Mouse (Mus musculus) left cerebral cortex, postnatal 25 days (tissue): ENCODE data around the gene Nudt2. TPM values are rescaled to one million over a fixed set of nuclear protein-coding genes. Genes with fewer than 3 reads are reported as not detected.
"Not testable (repeated sequence)": the region's sequence is repeated elsewhere in the genome, so short reads cannot be mapped to it uniquely, and the experiment has no call there.

Experiments
- DNase-seq, 2 experiments: peaks; one replicate each; pipeline ENCODE4 v3.0.0; 2022; ENCODE audit warnings: low spot score in 2 of 2, mixed read lengths in 1 of 2
- intact Hi-C: fragments of 180-260 bp; cut with DNase I; formaldehyde crosslinking; loops from one replicate; pipeline ENCODE4 v1.15.1; 2025
- total RNA-seq, 2 experiments: library from RNA; stranded (reverse); gene quantifications; 2 replicates each; pipeline ENCODE4 v1.2.3; 2021

The Nudt2 gene
- total RNA-seq = 10 to 100 TPM; 24.7 to 26.4 TPM

GRCm38 (mm10) chr4:41464345-41465286 is at the start of gene Nudt2, which contains the start of gene Kif24:
Nudt2 (plus strand) TSS chr4:41465151.
Kif24 (minus strand) TSS chr4:41464887.
- intact Hi-C loops = no loop called here

GRCm38 (mm10) chr4:41416966-41417365 is 48.0 kb upstream of the Nudt2 start:
- intact Hi-C loops = no loop called here
- DNase-seq = no peak

More at GRCm38 (mm10) chr4:41464345-41465286, at the start of gene Nudt2, which contains the start of gene Kif24:
- peak; percentile 97 to 100 for DNase-seq

GRCm38 (mm10) chr4:41438931-41439330 is 26.0 kb upstream of the Nudt2 start:
- intact Hi-C loops = no loop called here
- DNase-seq = no peak

GRCm38 (mm10) chr4:41442790-41443302 is 22.1 kb upstream of the Nudt2 start:
- intact Hi-C loops = no loop called here
- DNase-seq = no peak

DNA sequence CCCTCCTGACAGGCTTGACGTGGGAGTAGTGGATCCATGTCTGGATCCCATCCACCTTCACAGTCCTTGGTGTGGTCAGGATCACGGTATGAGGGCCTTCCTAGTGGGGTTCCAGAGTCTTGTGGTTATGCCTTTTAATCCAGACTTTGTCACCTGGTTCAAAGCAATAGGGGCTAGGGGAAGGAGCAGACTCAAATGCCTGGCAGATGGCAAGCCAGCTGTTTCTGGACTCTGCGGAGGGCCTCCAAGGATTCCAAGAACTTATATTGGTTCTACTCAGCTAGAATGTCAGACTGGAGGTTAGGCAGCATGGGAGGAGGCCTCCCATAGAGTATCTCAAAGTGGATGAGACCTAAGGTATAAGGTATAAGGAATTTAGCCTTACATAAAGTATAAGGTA is 17.4 kb upstream of the Nudt2 start:
- DNase-seq = no peak
- intact Hi-C loops = no loop called here

- DNase-seq = no peak
These were observed 4.3 kb upstream of the Nudt2 start for GRCm38 (mm10) chr4:41460690-41461089.

DNA sequence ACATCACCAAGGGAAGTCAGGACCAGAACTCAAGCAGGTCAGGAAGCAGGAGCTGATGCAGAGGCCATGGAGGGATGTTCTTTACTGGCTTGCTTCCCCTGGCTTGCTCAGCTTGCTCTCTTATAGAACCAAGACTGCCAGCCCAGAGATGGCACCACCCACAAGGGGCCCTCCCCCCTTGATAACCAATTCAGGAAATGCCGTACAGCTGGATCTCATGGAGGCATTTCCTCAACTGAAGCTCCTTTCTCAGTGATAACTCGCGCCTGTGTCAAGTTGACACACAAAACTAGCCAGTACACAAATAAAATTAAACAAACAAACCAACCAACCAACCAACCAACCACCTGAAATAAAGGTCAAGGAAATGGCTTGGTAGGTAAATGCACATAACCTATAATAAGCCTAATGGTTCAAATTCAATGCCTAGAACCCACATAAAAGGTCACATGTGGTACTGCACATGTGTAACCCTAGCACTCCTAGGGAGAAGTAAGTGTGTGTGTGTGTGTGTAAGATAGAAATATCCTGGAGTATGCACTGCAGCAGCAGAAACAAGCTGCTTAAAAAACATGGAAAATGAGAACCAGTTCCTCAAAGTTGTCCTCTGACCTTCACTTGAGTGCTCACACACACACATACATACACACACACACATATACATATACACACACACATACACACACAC is 1.8 kb upstream of the Nudt2 start:
- DNase-seq, intact Hi-C loops: not testable (repeated sequence)

More at GRCm38 (mm10) chr4:41460690-41461089, 4.3 kb upstream of the Nudt2 start:
- intact Hi-C loops = no loop called here

DNA sequence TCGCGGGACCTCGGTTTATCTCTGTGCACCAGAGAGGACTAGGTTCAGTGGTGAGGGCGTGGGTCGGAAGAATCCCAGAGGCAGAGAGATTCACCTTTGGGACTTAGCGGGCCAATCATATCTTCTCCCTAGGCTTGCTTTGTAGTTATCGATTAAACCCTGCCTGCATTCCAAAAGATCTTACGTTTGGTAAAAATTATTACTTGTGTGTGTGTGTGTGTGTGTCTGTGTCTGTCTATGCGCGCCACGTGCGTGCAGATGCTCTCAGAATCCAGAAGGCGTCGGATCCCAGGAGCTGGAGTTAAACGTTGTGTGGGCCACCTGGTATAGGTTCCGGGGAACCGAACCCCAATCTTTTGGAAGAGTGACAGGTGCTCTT is 325 bp downstream of the Nudt2 start:
- intact Hi-C loops = no loop called here
- no peak for DNase-seq

DNA sequence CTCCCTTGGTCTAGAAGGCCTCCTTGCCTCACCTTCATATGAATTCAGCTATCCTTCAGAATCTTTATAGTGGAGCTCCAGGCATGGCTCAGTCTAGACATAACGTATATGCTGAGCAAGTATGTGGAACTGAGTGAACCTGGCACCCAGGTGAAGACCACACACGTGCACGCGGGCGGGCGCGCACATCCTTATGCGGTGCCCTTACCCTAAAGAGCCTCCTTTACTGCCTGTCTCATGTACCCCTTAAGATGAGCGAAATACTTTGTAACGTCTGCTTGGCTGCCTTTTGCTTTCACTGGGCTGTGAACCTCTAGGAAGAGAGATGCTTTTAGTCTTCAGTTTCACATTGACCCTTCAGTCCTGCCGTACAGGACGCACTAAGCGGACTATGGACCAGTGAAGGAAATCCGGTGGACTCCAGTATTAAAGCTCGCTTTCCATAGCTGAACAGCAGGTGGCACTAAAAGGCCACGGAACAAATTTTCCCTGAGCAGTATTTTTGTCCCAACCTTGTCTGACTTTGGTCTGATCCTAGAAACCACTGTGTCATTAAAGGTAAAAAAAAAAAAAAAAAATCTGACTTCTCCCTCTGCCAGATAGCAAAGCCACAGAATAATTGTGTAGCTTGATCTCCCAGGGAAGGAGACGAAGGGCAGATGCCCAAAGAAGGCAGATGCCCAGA is 3.6 kb downstream of the Nudt2 start:
- DNase-seq = peak; percentile 64 to 73
- intact Hi-C loops = loop anchor here (1.0 to 2.0 kb wide), 3 partner anchors 146 to 240 kb away; no protein-coding TSS in a partner anchor

DNA sequence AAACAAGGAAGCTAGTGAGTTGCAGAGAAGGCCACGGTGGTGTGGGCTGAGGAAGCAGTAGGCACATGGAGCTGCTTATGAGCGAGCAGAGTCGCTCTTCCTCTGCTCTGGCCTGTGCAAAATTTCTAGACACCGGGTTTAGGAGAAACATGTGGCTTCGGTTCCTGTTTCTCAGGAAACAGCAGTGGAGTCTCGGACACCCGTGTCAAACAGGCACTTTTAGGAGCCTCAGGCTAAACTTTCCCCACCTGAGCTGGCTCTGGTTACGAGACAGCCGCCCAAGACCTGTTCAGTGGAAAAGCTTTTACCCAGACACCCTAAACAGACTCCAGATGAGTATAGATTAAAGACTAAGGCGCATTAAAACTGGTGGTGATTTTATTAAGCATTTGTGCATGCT is 4.2 kb downstream of the Nudt2 start:
- DNase-seq = no peak
- intact Hi-C loops = loop anchor here (1.0 to 2.0 kb wide), 3 partner anchors 145 to 239 kb away; no protein-coding TSS in a partner anchor

DNA sequence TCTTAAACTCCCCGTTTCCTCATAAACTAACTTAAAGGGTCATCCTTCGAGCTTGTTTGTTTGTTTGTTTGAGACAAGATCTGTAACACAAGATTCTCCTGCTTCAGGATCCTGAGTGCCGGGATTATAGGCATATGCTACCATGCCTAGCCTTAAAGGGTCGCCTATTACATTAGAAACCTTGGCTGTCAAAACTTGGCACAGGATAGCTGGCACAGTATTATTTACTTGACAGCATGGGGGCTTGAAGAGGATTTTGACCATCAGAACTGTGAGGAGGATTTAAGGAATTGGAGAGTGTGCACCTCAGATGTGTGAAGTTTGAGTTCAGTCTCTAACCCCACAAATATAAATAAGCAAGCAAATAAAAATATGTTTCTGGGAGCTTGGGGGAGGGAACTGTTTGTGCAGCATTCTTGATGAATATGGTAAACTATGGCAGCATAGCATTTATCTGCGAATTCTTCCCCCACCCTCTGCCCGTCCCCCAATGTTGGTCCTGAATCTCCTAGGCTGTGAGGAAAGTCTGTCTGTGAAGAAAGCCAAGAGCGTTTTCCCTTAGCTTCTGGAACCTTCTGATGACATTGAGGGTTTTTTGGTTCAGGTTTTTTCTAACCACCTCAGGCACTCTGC is 5.2 kb downstream of the Nudt2 start:
- intact Hi-C loops = loop anchor here (2.0 kb wide), 3 partner anchors 37 to 99 kb away; partner anchors contain the start of genes Dnaic1 and Fam219a
- no peak for DNase-seq

- peak; percentile 65 to 89 for DNase-seq
- intact Hi-C loops = loop anchor here (2.0 kb wide), 3 partner anchors 36 to 98 kb away; partner anchors contain the start of genes Dnaic1 and Fam219a
These were observed 5.9 kb downstream of the Nudt2 start for GRCm38 (mm10) chr4:41470684-41471383.

- no peak for DNase-seq
- intact Hi-C loops = loop anchor here (2.0 kb wide), 3 partner anchors 35 to 97 kb away; partner anchors contain the start of genes Dnaic1 and Fam219a
These were observed 6.4 kb downstream of the Nudt2 start for GRCm38 (mm10) chr4:41471384-41471689.

- intact Hi-C loops = no loop called here
- DNase-seq = no peak
These were observed 12.8 kb downstream of the Nudt2 start for GRCm38 (mm10) chr4:41477648-41478160.

DNA sequence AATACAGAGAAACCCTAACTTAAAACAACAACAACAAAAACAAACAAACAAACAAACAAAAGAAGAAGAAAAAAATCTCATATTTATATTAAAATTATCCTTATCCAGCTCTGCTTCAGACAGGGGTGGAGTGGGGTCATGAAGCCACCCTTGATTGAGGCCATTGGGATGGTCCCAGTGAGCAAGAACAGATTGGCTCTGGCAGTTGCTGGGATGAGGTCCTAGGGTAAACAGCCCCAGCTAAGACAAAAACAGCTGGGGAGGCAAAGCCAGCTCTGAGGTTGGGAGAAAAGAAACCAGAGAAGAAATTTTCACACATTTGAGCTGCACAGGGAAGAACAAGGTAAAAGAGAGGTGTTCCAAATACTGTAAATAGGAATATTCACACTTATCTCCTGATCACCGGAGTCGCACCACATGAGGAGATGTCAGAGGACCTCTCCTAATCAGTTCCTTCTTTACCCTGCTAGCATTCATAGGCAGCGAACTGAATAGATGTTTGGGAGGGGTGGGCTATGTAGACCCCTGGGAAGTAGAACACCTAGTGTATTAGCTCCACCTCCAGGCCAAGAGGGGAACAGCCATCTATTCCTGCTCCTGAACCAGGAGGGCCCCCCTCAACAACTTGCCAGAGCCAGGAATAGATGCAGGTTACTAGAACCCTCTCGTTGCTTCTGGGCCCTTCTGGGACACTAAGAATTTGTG is 14.0 kb downstream of the Nudt2 start:
- DNase-seq = no peak
- intact Hi-C loops = no loop called here

- DNase-seq = no peak
- intact Hi-C loops = no loop called here
These were observed 14.5 kb downstream of the Nudt2 start for GRCm38 (mm10) chr4:41479456-41479804.

- no peak for DNase-seq
- intact Hi-C loops = loop anchor here (2.0 kb wide), 1 partner anchor 17 kb away; no protein-coding TSS in a partner anchor
These were observed 15.3 kb downstream of the Nudt2 start for GRCm38 (mm10) chr4:41480254-41480653.

DNA sequence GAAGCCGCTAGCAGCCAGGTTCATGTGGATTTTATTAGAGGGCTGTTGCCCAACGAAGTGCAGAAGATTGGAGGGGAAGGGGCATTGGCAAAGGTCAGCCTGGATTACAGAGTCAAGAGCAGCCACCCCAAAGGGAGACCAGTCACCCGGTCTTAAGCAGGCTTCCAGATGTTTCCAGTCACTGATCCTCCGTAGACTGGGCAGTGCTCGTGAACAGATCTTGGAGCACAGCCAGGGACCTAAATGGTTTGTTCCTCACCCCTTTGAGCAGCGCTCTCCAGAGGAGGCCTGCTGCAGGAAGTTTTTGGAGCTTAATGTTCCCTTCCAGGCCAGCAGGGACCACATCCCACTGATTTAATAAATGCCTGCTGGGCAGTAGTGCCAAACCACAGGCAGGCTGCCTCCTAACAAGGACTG is 16.7 kb downstream of the Nudt2 start:
- intact Hi-C loops = loop anchor here (2.0 kb wide), 1 partner anchor 15 kb away; no protein-coding TSS in a partner anchor
- DNase-seq = no peak
